Mouse (Mus musculus) layer of hippocampus, postnatal 25 days (tissue): Measurements from ENCODE around the gene Polm. TPM values are rescaled to one million over a fixed set of nuclear protein-coding genes. Genes with fewer than 3 reads are reported as not detected.
"Not testable (repeated sequence)": the region's sequence is repeated elsewhere in the genome, so short reads cannot be mapped to it uniquely, and the experiment has no call there.

Experiments
- DNase-seq, 2 experiments: peaks; one replicate each; pipeline ENCODE4 v3.0.0; 2022; ENCODE audit warnings: mixed read lengths in 2 of 2, low spot score in 1 of 2; ENCODE audit errors: extremely low spot score in 1 of 2
- total RNA-seq, 2 experiments: library from RNA; stranded (reverse); gene quantifications; 2 replicates each; pipeline ENCODE4 v1.2.3; 2021

Gene Polm
- total RNA-seq, 2 experiments from 2014 or later: 10.0 to 14.5 TPM

DNA sequence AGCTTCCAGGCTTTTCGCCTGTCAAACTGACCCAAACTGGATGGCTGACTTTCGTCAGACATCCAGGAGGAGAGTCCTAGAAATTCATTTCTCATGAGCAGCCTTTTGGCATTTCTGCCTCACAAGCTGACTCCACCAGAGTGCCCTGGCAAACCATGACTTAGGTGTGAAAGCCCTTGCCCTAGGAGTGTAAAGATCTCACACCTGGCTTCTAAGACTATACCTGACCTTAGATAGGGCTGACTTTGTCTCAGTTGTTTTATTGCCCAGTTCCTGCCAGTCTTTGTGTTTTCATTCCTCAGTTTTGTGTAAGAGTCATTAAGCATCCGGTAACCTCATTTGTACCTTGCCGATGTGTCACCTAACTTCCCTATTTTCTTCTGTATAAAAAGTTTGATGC lies 28.3 kb downstream of the Polm start:
- not testable (repeated sequence) for DNase-seq

DNA sequence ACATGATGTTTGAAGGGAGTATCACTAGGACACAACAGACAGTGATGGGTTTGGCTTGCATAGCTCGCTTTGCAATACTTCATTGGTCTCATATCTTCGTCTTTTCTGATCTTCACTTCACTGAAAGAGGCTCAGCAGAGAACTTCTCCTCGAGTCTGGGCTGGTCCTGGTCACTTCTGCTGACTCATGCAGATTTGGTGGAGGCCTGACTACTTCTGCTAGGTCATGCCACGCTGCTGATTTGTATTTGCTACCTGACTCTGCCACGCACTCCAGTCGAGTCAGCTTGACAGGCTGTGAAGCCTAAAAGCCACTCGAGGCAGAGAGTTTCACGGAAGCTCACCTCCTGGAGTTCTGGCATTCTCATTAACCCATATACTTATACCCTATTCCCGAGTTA lies 29.9 kb downstream of the Polm start:
- no peak for DNase-seq

DNA sequence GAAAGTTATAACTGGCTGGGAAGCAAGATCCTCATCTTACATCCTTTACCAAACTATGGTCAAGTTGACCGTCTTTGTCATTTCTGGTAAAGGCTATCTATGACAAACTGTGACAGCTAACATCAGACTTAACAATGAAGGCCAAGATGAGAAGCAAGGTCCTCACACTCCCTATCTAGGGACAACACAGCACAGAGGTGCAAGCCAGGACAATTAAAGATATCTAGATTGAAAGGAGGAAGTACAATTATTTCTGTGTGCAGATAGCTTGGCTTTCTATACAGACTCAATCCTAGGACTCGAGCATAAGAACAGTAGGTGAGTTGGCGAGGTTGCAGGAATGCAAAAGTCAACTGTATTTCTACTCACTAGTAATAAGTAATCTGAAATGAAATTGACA lies 32.1 kb downstream of the Polm start:
- no peak for DNase-seq

DNA sequence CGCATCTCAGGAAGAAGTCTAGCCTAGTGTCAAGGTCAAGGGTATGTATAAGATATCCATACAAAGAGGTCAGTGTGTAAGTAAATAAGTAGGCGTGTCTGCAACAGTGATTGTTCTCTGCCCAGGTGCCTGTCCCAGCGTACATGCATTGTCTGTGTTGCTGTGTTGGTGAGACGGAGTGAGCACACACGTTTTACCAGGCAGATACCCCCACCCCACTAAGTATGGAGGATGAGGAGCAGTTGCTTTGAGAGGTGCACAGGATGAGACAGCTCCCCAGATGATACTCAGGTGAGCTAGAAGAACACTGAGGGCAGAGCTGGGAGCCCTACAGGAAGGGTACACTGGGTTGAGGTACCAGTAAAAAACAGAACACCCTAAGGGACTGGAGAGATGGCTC lies 33.6 kb downstream of the Polm start:
- no peak for DNase-seq

DNA sequence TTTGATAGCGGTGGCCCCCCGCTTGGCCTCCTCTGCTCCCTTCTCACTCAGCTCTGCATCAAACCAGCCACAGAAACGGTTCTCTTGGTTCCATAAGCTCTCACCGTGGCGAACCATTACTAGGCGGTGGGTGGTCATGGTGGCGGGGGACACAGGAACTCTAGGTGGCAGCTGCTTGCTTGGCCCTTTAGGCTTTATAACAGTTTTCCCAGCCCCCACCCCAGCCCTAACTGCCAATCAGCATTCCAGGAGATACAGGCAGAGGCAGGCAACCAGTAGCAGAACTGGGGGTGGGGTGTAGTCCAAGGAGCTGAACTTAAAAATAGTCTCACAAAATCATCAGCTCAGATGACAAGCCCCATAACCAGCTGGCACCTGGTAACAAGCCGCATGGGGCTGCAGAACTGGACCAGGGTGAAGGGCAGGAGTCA lies 34.2 kb downstream of the Polm start, which contains the start of gene Pgam2:
Gene Pgam2, minus strand, starts transcription at position 183 of the 431 bp plus-strand sequence.
- DNase-seq: no peak

DNA sequence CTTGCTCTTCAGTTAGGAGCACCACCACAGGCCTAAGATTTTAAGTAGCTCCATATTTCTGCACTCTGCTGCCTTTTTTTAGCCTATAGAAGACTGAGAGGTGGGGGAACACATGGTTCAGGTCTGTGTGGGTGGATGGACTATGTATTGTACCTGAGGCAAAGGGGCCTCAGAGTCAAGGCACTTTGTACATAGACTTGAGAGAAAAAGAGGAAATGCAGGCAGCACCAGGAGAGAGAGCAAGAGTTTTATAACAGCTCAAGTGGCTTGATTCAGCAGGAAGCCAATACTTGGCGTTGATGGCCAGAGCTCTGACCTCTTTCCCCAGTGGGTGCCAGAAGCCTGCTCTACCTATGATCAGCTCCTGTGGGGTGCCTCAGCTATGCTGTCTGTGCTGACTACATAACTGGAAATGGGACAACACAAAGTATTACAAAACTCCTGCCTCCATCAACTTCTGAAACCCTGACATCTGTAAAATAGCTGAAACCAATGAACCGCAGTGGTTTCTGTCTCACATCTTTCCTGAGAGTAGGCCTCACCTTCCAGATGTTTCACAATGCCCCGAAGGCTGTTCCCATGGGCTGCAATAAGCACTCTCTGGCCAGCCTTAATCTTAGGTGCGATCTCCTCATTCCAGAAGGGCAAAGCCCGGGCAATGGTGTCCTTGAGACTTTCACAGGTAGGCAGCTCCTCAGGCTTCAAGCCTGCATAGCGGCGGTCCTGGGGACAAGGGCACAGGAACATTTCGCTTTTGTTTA lies 35.2 kb downstream of the Polm start:
- no peak for DNase-seq

DNA sequence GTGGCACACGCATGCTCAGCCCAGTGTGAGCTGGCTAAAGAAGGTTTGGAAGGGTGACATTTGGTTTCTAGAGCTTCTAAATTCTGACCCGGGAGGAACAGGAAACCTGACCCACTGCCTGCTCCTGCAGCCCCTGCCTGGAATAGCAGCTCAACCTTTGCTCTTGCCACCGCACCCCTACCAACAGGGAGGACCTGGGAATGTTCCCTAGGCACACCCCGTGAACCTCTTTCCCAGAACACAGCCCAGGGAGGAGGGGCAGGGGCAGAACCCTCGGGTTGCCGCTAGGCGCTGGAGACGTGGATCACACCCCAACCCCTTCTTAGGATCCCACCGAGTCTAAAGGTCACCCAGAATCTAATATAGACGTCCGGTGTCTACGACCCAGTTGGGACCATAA lies 35.8 kb downstream of the Polm start:
- no peak for DNase-seq

DNA sequence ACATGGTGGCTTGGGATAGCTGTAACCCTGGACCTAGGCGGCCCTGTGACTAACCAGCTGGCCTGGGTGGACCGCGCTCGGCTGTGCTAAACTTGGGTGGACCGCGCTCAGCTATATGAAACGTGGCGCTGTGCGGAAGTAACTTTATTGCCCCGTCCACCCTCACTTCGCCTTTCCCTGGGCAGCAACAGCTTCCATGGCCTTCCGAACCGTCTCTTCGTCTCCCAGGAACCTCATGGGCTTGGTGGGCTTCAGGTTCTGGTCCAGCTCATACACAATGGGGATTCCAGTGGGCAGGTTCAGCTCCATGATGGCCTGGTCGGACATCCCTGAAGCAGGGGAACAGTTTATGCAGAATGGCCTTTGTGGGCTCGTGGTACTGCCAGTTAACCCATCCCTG lies 36.3 kb downstream of the Polm start:
- no peak for DNase-seq

DNA sequence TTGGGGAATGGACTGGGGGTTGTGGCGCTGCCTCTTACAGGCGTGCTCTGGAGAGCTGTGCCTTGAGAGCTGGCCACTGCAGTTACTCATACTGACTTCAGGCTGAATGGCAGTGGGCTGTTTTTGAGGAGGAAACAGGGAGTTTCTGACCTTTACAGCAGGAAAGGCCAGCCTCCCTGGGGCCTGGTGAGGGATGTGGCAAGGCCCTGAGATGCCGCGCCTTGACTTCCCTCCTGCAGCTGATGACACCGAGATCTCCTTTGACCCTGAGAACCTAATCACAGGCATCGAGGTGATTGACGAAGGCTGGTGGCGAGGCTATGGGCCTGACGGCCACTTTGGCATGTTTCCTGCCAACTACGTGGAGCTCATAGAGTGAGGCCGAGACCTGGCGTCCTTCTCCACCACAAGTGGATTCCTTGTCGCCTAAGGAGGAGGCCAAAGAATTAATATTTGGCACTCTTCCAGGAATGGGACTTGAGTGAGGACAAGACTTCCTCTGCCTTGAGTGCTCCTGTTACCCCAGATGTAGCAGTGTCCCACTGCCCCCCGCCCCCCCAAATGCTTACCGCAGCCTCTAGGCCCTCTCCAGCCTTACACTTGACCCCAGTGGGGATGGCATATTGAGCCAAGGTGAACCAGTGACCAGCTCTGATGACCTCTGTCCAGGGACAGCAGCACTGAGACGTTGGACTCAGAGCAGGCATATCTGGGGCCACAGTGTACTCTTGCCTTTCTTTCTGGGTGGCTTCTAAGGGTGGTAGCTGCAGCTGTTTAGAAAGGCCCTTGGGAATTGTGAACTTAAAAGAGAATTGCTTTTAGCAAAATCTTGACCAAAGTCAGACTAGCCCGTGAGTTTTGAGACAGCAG lies 38.0 kb downstream of the Polm start:
- no peak for DNase-seq

DNA sequence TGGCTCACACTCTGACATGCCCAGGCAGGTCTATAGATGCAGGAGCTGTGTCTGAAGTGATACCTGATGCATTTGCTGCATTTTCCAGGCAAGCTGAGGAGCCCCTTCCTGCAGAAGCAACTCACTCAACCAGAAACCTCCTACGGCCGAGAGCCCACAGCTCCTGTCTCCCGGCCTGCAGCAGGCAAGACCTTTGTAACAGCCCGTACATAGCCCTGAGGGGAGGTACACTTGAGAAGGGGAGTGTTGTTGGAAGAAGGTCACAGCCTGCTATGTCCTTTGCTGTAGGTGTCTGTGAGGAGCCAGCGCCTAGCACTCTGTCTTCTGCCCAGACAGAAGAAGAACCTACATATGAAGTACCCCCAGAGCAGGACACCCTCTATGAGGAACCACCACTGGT lies 39.9 kb downstream of the Polm start:
- no peak for DNase-seq

DNA sequence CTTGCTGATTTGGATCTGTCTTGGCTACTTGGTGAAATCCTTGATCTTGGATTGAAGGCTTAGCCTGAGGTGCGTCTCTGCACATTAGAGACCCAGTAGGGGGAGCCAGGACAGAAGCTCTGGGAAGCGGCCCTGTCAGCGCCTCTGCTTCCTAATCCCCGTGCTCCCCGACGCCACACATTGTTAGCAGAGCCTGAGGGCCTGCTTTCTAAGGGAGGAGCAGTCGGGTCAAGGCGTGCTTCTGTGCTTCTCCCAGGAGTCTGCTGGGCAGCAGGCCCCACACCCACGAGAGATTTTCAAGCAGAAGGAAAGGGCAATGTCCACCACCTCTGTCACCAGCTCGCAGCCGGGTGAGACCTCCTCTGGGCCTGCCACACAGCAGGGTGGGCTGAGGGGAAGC lies 40.4 kb downstream of the Polm start:
- no peak for DNase-seq

DNA sequence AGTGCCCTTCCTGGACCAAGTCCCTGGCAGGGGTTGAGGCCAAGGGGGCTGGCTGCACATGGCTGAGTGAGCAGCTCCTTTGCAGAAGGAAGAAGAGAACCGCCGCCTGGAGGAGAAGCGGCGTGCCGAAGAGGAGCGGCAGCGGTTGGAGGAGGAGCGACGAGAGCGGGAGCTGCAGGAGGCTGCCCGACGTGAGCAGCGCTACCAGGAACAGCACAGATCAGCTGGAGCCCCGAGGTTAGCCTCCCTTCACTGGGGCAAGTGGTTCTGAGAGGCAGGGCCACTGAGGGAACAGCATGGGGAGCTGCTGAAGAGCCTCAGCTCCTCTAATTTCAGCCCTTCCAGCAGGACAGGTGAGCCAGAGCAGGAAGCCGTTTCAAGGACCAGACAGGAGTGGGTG lies 40.9 kb downstream of the Polm start:
- DNase-seq: no peak

DNA sequence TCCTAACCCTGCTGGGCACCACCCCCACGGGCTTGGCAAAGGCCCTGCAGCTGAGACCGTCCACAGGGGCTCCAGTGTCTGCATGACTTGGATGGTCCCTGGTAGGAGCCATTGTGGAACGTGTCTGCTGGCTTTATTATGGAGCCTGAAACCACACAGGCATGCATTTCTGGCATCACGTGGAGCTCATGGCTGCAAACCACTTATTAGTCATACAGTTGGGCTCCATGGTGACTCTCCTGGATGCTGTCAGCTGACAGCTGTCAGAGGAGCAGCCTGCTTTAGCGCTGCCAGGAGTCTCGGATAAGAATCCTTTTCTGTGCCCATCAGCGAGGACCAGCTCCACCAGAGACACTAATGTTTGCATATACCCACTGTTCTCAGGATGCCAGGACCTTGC lies 42.1 kb downstream of the Polm start:
- peak in 1 of 2 experiments; percentile 33 for DNase-seq

DNA sequence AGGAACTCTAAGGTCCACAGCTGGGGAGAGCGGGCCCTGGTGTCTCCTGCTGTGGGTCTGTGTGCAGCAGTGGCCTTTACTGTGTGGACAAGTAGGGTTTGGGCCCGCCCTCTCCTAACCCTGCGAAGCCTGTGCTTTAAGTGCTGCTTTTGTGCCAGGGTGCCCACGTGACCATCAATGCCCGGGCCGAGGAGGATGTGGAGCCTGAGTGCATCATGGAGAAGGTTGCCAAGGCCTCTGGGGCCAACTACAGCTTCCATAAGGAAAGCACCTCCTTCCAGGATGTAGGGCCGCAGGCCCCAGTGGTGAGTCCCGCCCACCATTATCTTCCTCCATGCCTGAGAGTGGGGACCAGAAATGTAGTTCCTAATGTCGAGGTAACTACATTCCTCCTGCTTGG lies 42.5 kb downstream of the Polm start:
- no peak for DNase-seq

DNA sequence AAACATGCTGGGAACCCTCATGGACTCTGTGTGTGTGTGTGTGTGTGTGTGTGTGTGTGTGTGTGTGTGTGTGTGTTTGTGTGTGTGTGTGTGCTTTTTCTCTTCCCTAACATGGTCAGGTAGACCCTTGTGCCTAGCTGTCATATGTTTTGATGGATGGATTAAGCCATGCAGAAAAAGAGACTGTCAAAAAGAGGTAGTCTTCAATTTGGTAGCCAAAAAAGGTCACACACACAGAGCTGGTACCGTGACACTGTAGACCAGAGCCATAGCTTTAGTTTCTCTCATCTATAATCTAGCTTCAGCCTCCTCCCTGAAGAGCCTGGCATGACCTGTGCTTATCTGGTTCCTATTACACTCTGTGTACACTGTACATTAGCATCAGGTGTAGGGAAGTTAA lies 47.4 kb downstream of the Polm start:
- DNase-seq: no peak

DNA sequence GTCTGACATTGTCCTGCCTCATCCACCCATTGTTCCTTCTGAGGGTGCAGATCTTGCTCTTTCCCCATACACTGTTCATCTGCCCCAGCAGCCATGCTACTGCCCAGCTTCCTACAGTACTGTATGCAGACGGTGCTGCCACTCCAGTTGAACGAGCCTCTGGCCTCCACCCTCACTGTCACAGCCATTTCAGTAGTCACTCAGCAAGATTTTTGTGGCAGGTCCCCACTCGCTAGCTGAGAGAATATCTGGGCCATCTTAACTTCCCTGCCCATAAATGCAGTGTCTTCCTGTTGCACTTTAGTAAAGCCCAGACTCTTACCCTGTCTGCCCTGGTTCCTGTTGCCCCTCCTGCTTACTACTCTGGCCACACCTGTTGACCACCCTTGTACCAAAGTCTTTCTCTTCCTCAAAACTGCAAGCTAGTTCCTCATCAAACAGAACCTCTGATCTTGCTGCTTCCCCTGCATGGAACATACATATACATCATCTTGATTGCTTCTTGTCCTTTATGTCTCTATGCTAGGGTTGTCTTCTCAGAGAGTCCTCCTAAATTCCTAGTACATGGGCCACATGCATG lies 48.0 kb downstream of the Polm start:
- no peak for DNase-seq

DNA sequence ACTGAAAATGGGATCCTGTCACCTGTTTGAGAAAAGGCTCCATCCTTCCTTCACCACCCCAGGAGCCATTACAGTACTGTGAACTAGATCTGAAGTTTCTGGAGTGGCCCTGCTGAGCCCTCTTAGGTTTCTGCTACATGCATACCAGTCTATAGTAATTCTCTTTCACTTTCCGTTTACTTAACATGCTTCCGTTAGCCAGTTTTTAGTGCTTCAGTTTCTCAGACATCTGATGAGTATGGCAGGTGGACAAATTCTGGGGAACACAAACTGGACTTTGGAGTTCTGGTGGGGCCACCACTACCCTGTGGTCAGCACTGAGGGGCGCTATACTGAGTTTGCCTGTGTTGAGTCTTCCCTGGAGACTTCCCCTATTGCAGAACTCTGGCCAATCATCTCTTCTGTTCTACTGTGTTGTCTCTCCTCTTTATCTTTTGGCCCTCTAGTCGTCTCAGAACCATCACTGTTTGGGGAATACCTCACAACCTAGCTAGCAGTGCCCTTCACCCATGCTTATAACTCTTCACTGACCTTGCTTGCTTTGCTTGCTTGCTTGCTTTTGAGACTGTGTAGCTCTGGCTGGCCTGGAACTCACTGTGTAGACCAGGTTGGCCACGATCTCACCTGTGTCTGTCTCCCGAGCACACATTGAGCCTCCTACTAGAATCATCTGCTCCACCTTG lies 48.6 kb downstream of the Polm start:
- DNase-seq: no peak

DNA sequence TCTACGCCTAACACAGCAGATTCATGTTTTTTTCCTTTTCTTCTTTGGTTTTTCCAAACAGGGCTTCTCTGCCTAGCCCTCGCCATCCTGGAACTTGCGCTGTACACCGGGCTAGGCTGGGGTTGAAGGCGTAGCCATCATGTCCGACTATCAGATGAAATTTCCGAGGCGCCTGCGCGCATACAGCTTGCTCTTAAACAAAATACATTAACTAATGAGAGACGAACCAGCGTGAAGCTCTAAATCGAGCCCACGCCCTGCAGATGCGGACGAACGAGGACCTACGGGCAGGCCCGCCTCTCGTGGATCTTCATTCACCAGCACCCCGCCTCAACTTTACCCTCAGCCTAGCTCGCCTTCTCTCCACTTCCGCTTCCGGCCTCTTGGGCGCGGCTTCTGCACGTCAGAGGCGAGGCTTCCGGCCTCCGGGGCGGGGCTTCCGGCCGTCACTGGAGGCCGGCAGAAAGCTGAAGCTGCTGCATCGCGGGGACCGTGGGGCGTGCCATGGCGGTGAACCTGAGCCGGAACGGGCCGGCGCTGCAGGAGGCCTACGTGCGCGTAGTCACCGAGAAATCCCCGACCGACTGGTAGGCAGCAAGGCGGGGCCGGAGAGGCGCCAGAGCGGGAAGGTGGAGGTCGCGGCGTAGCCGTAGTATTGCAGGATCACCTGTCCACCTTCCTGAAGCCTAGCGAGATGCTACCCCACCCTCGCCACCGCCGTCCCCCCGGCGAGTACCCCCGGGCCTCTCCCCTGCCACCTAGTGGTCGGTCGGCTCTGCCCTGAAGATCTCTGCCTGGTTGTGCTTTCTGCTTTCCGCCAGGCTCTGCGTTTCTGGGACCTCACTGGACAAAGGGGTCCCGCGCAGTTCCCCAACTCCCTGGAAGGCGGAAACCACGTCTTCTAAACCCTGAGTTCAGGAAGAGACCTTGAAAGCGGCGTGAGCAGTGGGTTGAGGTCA lies 49.5 kb downstream of the Polm start, which contains the start of gene Dbnl:
Gene Dbnl, plus strand, starts transcription at position 433 of the 959 bp plus-strand sequence.
- peak; percentile 84 to 87 for DNase-seq

DNA sequence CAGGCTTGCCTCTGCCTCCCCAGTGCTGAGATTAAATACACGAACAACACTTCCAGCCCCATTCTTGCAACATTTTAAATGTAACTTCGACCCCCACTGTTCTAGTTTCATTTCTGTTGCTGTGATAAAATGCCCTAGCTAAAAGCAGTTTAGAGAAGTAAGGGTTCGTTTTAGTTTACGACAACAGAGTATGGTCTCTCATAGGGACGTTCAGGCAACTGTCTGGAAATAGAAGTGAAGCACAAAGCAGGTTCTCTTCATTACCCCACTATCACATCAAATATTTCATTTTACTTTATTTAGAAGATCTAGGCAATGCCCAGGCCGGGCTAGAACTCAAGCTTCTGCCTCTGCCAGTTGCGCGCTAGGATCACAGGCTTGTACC lies 50.2 kb downstream of the Polm start:
- no peak for DNase-seq

DNA sequence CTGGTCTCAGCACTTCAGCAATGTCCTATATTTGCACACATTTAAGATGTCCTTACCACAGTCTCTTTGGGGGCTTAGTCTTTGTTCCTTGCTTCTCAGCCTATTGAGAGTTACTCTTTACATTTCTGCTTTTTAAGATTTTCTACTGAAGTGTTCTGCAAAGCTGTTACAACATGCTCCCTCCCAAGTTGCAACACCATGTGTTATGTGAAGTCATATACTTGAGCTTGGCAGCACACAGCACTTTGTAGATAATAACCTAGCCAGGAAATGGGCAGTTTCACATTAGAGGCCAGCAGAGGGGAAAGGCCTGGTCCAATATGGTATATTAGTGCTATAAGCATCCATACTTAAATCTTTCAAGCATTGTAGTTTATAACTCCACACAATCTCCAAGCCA lies 52.1 kb downstream of the Polm start:
- DNase-seq: no peak
